Mouse (Mus musculus) retina, embryonic 14.5 days (tissue): ENCODE results near the gene Bicd2.

Source experiments
- DNase-seq: peaks from one replicate; pipeline ENCODE4 v3.0.0-alpha.2; 2015; ENCODE audit warnings: low spot score

Bicd2 gene

GRCm38 (mm10) chr13:49341012-49341830 is at the start of gene Bicd2:
Gene Bicd2 (plus strand): TSS chr13:49341585.
- peak; percentile 98 for DNase-seq

GRCm38 (mm10) chr13:49291949-49292348 is 49.4 kb upstream of the Bicd2 start:
- DNase-seq: no peak

- DNase-seq: no peak
Measured at GRCm38 (mm10) chr13:49294108-49294507, 47.3 kb upstream of the Bicd2 start.

- DNase-seq: no peak
Measured at GRCm38 (mm10) chr13:49296270-49296669, 45.1 kb upstream of the Bicd2 start.

- DNase-seq: no peak
Measured at GRCm38 (mm10) chr13:49298514-49299381, 42.6 kb upstream of the Bicd2 start.

- DNase-seq: no peak
Measured at GRCm38 (mm10) chr13:49300771-49301170, 40.6 kb upstream of the Bicd2 start.

GRCm38 (mm10) chr13:49306771-49307310 is 34.5 kb upstream of the Bicd2 start:
- no peak for DNase-seq

- no peak for DNase-seq
Measured at GRCm38 (mm10) chr13:49307311-49307969, 33.9 kb upstream of the Bicd2 start.

GRCm38 (mm10) chr13:49308206-49308605 is 33.2 kb upstream of the Bicd2 start:
- no peak for DNase-seq

- DNase-seq: no peak
Measured at GRCm38 (mm10) chr13:49308861-49309403, 32.5 kb upstream of the Bicd2 start.

- DNase-seq: no peak
Measured at GRCm38 (mm10) chr13:49309501-49309900, 31.9 kb upstream of the Bicd2 start.

GRCm38 (mm10) chr13:49311642-49312041 is 29.7 kb upstream of the Bicd2 start:
- DNase-seq: no peak

GRCm38 (mm10) chr13:49316386-49317162 is 24.8 kb upstream of the Bicd2 start:
- peak; percentile 74 for DNase-seq

GRCm38 (mm10) chr13:49317508-49317907 is 23.9 kb upstream of the Bicd2 start:
- no peak for DNase-seq

- no peak for DNase-seq
Measured at GRCm38 (mm10) chr13:49317914-49318313, 23.5 kb upstream of the Bicd2 start.

GRCm38 (mm10) chr13:49320040-49320439 is 21.3 kb upstream of the Bicd2 start, which contains the start of gene Fgd3:
Gene Fgd3 (minus strand): TSS chr13:49320311.
- peak; percentile 82 for DNase-seq

- no peak for DNase-seq
Measured at GRCm38 (mm10) chr13:49320514-49320913, 20.9 kb upstream of the Bicd2 start.

- DNase-seq: no peak
Measured at GRCm38 (mm10) chr13:49321452-49321851, 19.9 kb upstream of the Bicd2 start.

- no peak for DNase-seq
Measured at GRCm38 (mm10) chr13:49322169-49322568, 19.2 kb upstream of the Bicd2 start.

- no peak for DNase-seq
Measured at GRCm38 (mm10) chr13:49322739-49323138, 18.6 kb upstream of the Bicd2 start.

GRCm38 (mm10) chr13:49324871-49325270 is 16.5 kb upstream of the Bicd2 start:
- no peak for DNase-seq
